Mouse (Mus musculus) hindbrain, embryonic 16.5 days (tissue): ENCODE data around the gene Aatk. TPM values are rescaled to one million over a fixed set of nuclear protein-coding genes. Genes with fewer than 3 reads are reported as not detected.

Source experiments
- ATAC-seq: fragments of 200-750 bp; cut with Nextera tagmentation; 2 replicates; pipeline ENCODE4 v1.8.0; 2017; ENCODE audit warnings: moderate TSS enrichment, moderate library complexity
- H3K27ac ChIP-seq: fragments of 300-500 bp; sonication (generic); 2 replicates; pipeline ENCODE4 v1.5.1; 2014; ENCODE audit warnings: low read depth, mild to moderate bottlenecking, control low read depth, low read length, moderate library complexity
- H3K27me3 ChIP-seq: fragments of 300-500 bp; sonication (generic); replicated peaks from 2 replicates; pipeline ENCODE4 v1.6.1; 2014; ENCODE audit warnings: low read length; ENCODE audit not compliant: control insufficient read depth, insufficient read depth
- H3K36me3 ChIP-seq: fragments of 300-500 bp; sonication (generic); 2 replicates; pipeline ENCODE4 v1.6.1; 2014; ENCODE audit warnings: mild to moderate bottlenecking, low read length, moderate library complexity, mixed read lengths; ENCODE audit not compliant: control insufficient read depth, insufficient read depth
- H3K4me1 ChIP-seq: fragments of 300-500 bp; sonication (generic); 2 replicates; pipeline ENCODE4 v1.6.1; 2014; ENCODE audit warnings: low read depth, low read length; ENCODE audit not compliant: control insufficient read depth, insufficient read depth
- H3K4me2 ChIP-seq: fragments of 300-500 bp; sonication (generic); 2 replicates; pipeline ENCODE4 v1.6.1; 2014; ENCODE audit warnings: mild to moderate bottlenecking, low read length, control low read depth, moderate library complexity
- H3K4me3 ChIP-seq: fragments of 300-500 bp; sonication (generic); 2 replicates; pipeline ENCODE4 v1.5.1; 2014; ENCODE audit warnings: mild to moderate bottlenecking, low read length, control low read depth, moderate library complexity
- H3K9ac ChIP-seq: fragments of 300-500 bp; sonication (generic); 2 replicates; pipeline ENCODE4 v1.6.1; 2014; ENCODE audit warnings: low read depth, mild to moderate bottlenecking, control low read depth, low read length, moderate library complexity
- H3K9me3 ChIP-seq: fragments of 300-500 bp; sonication (generic); 2 replicates; pipeline ENCODE4 v1.6.1; 2014; ENCODE audit warnings: mild to moderate bottlenecking, low read length, moderate library complexity; ENCODE audit not compliant: control insufficient read depth
- WGBS: fragments of 180-500 bp; shearing (Covaris S2); extraction: QIAGEN DNeasy Blood & Tissue Kit; methylation state at CpG from one replicate; pipeline ENCODE4 v1.1.7; 2014; 5-methylcytosine and 5-hydroxymethylcytosine counted together
- polyA plus RNA-seq: library from polyadenylated mRNA; unstranded; fragments of >200 nt; fragmentation: Nextera tagmentation; extraction: Ambion mirVana; gene quantifications from 2 replicates; pipeline ENCODE4 v1.2.1, GENCODE M21; 2015

The Aatk gene
- polyA plus RNA-seq: 35.6 and 46.6 TPM in 2 replicates

DNA sequence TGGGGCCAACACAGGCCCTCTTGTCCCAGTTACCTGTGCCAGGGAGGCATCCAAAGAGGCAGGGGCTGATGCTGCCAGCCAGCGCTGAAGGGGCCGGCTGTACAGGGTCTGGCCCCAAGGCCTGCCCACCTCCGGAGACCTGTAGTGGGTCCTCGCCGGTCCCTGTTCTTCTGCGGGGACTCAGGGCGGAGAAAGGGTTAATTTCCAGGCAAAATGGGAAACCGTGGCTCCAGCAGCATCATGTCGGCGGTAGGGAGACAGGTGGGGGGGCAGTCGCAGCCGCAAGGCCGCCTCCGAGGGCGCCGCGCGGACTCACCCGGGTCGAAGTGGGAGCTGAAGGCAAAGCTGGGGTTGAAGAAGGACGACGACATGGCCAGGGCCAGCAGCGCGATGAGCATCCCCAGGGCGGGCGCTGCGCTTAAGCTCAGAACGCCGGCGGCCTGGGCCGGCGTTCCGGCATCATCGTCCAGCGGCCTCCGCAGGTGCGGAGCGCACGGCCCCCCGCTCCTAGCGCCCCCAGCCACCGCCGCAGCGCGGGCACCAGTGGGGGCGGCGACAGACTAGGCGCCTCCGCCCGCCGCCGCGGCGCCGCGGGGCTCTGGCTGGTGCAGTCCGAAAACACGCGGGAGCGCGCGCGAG, at the start of gene Aatk:
Gene Aatk, minus strand, starts transcription at position 615 of the 639 bp plus-strand sequence.
- peak within 1 kb of the TSS; percentile 90 for H3K27ac ChIP-seq
- ATAC-seq: no peak
- no peaks in the 10 kb centered on the region for H3K27me3 ChIP-seq
- peak within 1 kb of the TSS; percentile 87 for H3K4me2 ChIP-seq
- H3K4me1 ChIP-seq: peaks cover 45% of the 10 kb centered on the region
- H3K9ac ChIP-seq: peak within 1 kb of the TSS; percentile 92
- H3K9me3 ChIP-seq: no peaks in the 10 kb centered on the region
- peak within 1 kb of the TSS; percentile 69 for H3K4me3 ChIP-seq
- 1% methylated on average over 62 of the region's 63 CpGs for WGBS
- H3K36me3 ChIP-seq: no peaks in the 10 kb centered on the region

- Histone ChIP-seq H3K36me3 (peaks cover 38% of the 10 kb centered on the region), H3K9me3 (no peaks in the 10 kb centered on the region), H3K27me3 (no peaks in the 10 kb centered on the region), H3K27ac (no peak overlapping the region), H3K9ac (no peak overlapping the region), H3K4me3 (no peak overlapping the region), H3K4me1 (peaks cover 7% of the 10 kb centered on the region), H3K4me2 (no peak overlapping the region)
- whole genome bisulfite sequencing: 79% methylated on average over 23 of the region's 23 CpGs
- no peak for ATAC-seq
Observed at GRCm38 (mm10) chr11:120092817-120093591, 46.0 kb upstream of the Aatk start.

- Histone ChIP-seq H3K36me3 (peaks cover 35% of the 10 kb centered on the region), H3K27ac (no peak overlapping the region), H3K9ac (no peak overlapping the region), H3K4me1 (peaks cover 8% of the 10 kb centered on the region), H3K9me3 (no peaks in the 10 kb centered on the region), H3K27me3 (no peaks in the 10 kb centered on the region), H3K4me3 (no peak overlapping the region), H3K4me2 (no peak overlapping the region)
- no peak for ATAC-seq
- 89% methylated on average over 4 of the region's 4 CpGs for WGBS
Observed at GRCm38 (mm10) chr11:120090661-120091060, 43.7 kb upstream of the Aatk start.

DNA sequence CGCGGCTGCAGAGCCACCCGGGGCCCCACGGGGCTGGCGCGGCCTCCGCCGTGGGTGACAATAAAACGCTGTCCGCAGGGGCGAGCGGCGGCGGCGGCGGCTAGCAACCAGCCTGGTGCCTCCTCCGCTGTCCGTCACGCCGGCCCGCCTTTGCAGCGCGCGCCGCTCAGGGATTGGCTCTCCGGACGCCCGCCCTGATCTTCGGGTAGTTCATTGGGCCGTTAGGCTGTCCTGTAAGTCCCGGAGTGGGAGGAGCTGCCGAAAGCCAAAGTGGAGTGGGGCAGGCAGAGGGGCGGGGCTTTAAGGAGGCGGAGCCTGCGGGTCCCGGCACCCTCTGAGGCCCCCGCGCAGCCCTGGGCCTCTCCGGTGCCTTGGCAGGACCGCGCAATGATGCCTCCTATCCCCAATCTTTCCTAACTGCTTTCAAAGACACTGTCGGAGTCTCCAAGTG, 39.8 kb upstream of the Aatk start, which contains the start of gene Cep131:
Gene Cep131, minus strand, starts transcription at position 126 of the 451 bp plus-strand sequence.
- WGBS: under 1% methylated on average over 41 of the region's 42 CpGs
- peaks cover 20% of the 10 kb centered on the region for H3K36me3 ChIP-seq
- peak within 1 kb of the TSS; percentile 88 for H3K27ac ChIP-seq
- ATAC-seq: peak; percentile 99
- H3K4me3 ChIP-seq: peak within 1 kb of the TSS; percentile 95
- H3K9me3 ChIP-seq: no peaks in the 10 kb centered on the region
- H3K9ac ChIP-seq: peak within 1 kb of the TSS; percentile 99
- H3K4me2 ChIP-seq: peak within 1 kb of the TSS; percentile 95
- H3K27me3 ChIP-seq: no peaks in the 10 kb centered on the region
- peaks cover 14% of the 10 kb centered on the region for H3K4me1 ChIP-seq

DNA sequence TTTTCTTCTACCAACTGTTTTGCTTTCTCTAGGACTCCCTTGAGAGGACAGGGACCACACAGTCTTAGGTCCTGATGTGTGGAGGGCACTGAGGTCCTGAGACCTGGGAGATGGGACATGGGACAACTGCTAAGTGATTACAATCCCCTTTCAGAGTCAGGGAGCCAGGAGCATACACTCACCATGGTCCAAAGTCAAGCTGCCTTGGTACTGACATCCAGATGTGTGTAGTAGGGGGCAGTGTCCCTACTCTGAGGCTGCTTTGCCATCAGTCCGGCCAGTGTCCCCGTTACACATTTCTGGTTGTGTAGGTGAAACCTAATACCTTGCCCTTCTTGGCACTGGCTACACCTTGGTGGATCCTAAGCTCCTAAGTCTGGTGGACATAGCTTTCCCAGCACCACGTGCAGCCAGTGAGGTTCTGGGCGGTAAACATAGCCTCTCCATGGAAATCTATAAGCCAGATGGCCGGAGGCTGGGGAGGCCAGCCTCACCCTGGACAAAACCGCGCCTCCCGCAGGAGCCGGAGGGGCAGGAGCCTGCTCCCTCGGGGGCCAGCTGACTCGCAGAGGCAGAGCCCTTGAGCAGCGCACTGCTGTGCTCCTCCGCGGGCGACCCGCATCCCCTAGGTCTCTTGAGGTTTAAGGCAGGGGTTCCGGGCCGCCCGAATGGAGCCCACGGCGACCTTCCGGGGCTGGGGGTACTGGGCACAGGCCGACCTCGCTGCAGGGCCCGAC, 39.1 kb upstream of the Aatk start:
- Histone ChIP-seq H3K9ac (peak overlapping the region; percentile 99), H3K27ac (peak overlapping the region; percentile 88), H3K4me1 (peaks cover 14% of the 10 kb centered on the region), H3K36me3 (peaks cover 14% of the 10 kb centered on the region), H3K4me3 (peak overlapping the region; percentile 95), H3K27me3 (no peaks in the 10 kb centered on the region), H3K9me3 (no peaks in the 10 kb centered on the region), H3K4me2 (peak overlapping the region; percentile 95)
- ATAC-seq: peak; percentile 6; the same call in 1 of the 2 replicates
- WGBS: under 1% methylated on average over 24 of the region's 25 CpGs

DNA sequence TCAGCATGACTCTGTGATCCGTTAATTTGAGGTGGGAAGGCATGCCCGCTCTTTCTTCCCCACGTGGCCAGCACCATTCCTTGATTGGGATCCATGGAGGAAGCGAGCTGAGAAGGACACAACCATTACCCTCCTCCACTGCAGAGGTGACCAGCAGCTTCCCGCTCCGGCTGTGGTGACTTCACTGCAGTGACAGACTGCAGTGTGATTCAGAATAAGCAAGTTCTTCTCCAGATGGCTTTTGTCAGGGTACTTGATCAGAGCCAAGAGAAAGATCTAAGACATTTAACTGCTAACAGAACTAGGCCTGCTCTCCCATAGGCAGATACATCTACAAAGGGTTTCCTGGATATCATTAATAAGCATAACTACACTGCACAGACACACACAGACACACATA, 33.3 kb upstream of the Aatk start:
- ATAC-seq: no peak
- Histone ChIP-seq H3K27me3 (no peaks in the 10 kb centered on the region), H3K27ac (no peak overlapping the region), H3K4me1 (peaks cover 2% of the 10 kb centered on the region), H3K36me3 (peaks cover 38% of the 10 kb centered on the region), H3K4me3 (no peak overlapping the region), H3K9me3 (no peaks in the 10 kb centered on the region), H3K4me2 (no peak overlapping the region), H3K9ac (no peak overlapping the region)
- 92% methylated on average over 6 of the region's 6 CpGs for WGBS

DNA sequence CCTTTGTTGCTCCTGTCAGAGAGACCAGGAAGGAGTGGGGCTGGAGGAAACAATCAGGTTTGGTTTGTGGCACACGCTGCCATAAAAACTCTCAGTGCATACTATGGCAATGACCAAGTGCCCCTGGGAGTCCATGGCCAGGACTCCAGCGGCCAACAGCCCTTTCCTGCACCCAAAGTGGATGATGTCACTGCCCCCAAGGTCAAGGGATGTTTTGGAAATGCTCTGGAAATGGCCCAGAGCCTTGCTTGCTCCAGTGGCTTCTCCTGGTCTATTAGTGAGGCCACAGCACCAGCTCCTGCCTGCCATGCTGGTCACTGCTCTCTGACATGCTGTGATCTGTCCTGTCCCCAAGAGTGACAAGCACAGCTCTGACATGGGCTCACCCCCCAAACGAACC, 29.2 kb upstream of the Aatk start:
- ATAC-seq: no peak
- no peak overlapping the region for H3K27ac ChIP-seq
- peaks cover 49% of the 10 kb centered on the region for H3K36me3 ChIP-seq
- no peaks in the 10 kb centered on the region for H3K9me3 ChIP-seq
- H3K4me2 ChIP-seq: no peak overlapping the region
- H3K4me1 ChIP-seq: no peaks in the 10 kb centered on the region
- no peak overlapping the region for H3K9ac ChIP-seq
- WGBS: 85% methylated on average over 3 of the region's 3 CpGs
- H3K27me3 ChIP-seq: no peaks in the 10 kb centered on the region
- H3K4me3 ChIP-seq: no peak overlapping the region

DNA sequence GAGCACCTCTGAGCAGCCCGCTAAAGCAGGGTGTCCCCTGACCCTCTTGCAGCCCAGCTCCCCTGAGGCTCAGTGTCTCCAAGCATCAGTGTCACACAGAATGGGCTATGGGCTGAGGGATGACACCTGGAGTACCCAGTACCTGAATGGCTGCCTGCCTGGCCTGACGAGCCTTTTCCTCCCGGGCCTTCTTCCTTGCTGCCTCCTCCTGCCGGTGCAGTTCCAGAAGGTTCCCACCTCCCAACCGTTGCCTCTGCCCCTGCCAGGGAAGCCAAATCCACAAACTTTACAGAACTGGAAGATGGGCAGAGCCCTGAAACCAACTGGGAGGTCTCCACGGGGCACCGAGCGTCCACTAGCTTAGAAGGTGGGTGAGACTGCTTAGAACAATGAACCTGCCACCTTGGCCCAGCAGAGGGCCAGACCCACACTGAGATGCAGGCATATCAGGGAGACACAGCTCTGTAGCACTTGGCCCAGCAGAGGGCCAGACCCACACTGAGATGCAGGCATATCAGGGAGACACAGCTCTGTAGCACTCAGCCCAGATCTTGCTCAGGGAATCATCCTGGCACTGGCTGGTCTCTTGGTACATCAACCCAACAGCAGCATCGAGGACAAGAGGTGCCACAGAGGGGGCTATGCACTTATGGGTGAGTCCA, 26.1 kb upstream of the Aatk start:
- no peaks in the 10 kb centered on the region for H3K27me3 ChIP-seq
- H3K9me3 ChIP-seq: no peaks in the 10 kb centered on the region
- WGBS: 95% methylated on average over 9 of the region's 9 CpGs
- ATAC-seq: no peak
- H3K9ac ChIP-seq: no peak overlapping the region
- no peak overlapping the region for H3K4me2 ChIP-seq
- H3K27ac ChIP-seq: no peak overlapping the region
- no peak overlapping the region for H3K4me3 ChIP-seq
- H3K36me3 ChIP-seq: peaks cover 48% of the 10 kb centered on the region
- H3K4me1 ChIP-seq: no peaks in the 10 kb centered on the region; the same call in 1 of the 2 replicates
